Mouse (Mus musculus) embryo, embryonic 9.5 days (tissue): ENCODE measurements at regions not wholly inside any gene's neighbourhood (a gene's known extent, or its start where the extent isn't known, plus 50 kb on each side); places are given as distances from the start of the nearest gene placed in this dataset.

Experiments used
- DNase-seq: peaks from one replicate; pipeline ENCODE4 v3.0.0-alpha.2; 2017; ENCODE audit errors: extremely low spot score

- DNase-seq, result no peak
Measured at GRCm38 (mm10) chr6:118285246-118285645, 87.7 kb upstream of the Ret start.

- DNase-seq, result no peak
Measured at GRCm38 (mm10) chr6:118283949-118284568, 86.5 kb upstream of the Ret start.

GRCm38 (mm10) chr6:118263951-118264350, 66.4 kb upstream of the Ret start:
- peak; percentile 69 for DNase-seq

DNA sequence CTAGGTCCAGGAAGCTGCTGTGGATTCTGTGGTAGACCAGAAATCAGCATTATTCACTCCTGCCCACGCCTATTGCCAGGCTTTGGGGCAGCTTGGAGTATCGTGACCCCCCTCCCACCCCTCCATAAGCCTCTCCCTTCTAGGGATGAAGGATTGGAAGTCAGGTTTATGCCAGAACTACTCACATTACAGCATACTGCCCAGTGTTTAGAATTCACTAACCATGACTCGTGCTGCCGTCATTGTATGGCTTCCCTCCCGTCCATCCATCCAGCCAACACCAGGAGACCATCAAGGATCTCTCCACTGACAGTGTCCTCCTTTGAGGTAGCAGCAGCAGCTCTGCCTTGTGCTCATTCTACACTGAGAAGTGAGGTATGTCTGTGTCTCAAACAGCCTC, 62.4 kb upstream of the Ret start:
- no peak for DNase-seq

DNA sequence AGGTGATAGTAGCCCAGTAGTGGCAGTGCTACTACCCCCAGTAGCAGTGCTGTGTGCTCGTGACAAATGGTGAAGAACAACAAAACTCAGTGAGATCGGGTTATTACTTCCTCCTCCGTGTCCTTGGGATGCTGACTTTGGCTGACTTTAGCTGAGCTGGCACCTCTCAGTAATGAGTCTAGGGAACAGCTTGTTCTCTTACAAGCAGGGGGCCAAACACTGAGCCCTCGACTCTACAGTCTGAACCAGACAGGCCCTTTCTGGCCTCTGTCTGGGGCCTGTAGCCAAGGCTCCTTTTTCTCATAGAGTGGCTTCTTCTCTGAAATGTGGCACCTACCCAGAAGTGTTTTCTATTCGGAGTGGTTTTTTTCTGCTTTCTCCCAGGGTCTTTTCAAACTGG, 57.4 kb upstream of the Ret start:
- no peak for DNase-seq

GRCm38 (mm10) chr6:118252711-118253110, 55.2 kb upstream of the Ret start:
- no peak for DNase-seq

- DNase-seq, result no peak
Measured at GRCm38 (mm10) chr6:118251131-118251530, 53.6 kb upstream of the Ret start.

DNA sequence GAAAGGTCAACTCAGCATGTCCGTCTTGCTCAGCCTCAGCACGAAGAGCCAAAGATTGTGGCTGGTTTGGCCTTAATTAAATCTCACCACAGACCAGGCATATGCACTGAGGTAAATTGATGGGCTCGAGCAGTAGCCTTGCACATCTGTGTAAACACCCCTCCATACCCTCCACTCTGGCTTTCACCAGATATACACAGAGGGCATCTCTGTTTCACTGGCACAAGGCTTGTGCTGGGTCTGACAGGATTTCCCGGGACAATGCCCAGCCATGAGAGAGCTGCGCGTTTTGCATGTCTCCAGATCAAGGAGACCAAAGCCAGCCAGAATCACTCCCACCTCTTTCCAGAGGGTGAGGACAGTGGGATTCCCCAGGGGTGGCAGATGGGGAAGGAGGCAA, 52.5 kb upstream of the Ret start:
- no peak for DNase-seq
